Mouse (Mus musculus) 3134 (cell line): ENCODE measurements around the gene Kcna10.

Experiments used
- DNase-seq: peaks from one replicate; pipeline ENCODE4 v3.0.0-alpha.2; 2011; ENCODE audit warnings: low spot score; ENCODE audit not compliant: insufficient read length; ENCODE audit errors: extremely low read depth

The Kcna10 gene

DNA sequence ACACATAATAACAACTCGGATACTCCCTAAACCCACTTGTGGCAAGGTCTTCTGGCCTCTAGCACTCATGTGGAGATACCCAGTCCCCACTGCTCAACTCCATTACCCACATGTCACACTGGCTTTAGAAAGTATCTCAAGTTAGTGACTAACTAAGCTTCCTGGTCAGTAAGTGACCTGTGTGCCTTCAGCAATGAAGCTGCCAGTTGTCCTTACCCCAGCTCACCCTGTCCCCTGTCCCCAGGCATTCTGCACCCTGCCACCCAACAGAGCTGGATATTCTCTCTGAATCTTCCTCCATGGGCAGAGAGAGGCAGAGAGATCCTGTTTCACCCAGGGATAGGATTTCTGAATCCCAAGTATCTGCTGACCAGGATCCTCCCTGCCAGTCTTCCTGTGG is at the start of gene Kcna10:
Gene Kcna10 (plus strand): TSS at position 301 of the 400 bp plus-strand sequence.
- no peak for DNase-seq

DNA sequence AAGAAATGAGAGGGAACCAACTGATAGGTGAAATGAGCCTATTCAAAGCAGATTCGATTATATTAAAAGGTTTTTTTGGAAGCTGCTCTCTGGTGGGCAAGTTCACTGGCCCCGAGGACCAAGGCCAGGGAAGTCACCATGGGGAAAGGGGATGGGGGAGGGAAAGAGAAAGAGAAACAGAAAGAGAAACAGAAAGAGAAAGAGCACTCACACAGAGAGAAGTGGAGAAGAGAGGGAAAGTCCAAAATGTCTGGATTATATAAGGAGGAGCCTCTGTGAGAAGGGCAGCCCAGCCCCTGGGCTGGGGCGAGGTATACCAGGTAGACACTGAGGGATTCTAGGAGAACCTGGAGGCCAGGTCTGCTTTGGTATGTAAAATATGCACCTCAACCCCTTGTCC is 48.4 kb upstream of the Kcna10 start:
- no peak for DNase-seq

DNA sequence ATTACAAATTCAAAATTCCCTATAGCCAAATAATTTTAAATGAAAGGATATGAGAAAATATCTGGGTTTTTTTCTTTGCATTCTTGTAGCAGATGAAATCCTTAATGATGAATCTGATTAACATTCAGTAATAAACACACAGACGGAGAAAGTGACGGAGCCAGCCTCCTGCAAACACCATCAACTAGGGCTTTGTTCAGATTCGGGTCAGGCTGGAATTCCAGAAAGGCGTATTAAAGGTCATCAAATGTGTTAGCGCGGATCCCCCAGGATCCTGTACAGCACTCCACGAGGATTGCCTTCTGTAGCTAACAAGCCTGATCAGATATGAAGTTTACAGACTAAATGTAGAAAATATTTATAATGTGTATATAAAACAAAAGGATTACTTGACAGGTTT is 35.7 kb upstream of the Kcna10 start:
- no peak for DNase-seq

DNA sequence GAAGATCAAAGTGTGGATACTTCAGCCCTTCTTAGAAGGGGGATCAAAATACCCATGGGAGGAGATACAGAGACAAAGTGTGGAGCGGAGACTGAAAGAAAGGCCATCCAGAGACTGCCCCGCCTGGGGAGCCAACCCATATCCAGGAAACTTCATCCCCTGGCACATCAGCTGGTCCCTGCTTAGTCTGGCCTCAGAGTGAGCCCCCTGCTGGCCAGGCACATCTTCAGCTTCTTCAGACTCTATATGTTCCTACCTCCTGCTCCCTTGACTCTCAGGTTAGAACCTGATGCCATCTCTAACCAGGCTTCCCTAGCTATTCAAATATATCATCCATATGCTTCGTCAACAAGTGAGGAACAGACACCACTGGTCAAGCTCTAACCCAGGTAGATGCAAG is 33.9 kb upstream of the Kcna10 start:
- DNase-seq: no peak

DNA sequence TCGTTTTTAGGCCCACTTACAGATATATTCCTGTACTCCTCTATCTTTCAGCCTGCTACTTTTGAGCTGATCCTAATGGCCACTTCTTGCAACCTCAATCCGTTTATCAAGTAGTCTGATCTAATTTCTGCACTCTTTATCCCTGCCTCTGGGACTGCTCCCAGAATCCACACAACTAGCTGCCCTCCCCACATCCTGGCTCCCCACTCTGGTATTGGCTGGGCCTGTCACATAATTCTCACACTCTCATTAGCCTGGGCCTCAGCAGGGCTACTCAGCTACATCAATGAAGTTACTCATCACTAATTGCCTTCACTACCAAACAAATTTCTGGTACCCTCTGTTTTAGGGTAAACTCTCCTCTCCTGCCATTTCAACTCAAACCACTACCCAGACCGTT is 32.4 kb upstream of the Kcna10 start:
- DNase-seq: no peak

DNA sequence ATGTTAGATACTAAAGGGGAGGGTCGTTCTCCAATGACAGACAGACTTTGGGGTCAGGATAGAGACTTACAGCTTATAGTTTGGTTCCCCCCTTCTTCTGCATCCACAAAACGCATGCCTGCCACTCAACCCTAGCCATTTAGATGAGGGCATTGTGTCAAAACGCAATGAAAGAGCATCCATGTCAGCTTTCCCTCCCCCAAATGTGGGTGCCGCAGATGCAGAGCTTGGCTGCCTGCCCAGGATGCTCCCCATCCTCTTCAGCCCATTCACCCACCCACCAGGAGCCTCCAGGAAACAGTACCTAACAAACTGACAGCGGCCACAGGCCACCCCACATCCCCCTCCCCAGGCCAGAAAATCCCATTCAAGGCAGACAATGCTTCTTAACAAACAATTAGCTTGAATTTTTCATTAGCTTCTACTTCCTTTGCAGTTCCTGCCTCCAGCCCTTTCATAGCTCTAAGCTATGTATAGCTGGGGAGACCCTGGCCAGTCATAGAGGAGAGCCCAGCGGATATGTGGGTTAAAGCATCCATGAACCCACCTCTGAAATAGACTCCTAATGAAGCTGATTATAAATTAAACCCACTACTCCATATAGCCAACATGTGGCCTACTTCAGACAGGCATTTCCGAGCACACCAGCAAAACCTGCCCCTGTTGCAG is 31.9 kb upstream of the Kcna10 start:
- no peak for DNase-seq

DNA sequence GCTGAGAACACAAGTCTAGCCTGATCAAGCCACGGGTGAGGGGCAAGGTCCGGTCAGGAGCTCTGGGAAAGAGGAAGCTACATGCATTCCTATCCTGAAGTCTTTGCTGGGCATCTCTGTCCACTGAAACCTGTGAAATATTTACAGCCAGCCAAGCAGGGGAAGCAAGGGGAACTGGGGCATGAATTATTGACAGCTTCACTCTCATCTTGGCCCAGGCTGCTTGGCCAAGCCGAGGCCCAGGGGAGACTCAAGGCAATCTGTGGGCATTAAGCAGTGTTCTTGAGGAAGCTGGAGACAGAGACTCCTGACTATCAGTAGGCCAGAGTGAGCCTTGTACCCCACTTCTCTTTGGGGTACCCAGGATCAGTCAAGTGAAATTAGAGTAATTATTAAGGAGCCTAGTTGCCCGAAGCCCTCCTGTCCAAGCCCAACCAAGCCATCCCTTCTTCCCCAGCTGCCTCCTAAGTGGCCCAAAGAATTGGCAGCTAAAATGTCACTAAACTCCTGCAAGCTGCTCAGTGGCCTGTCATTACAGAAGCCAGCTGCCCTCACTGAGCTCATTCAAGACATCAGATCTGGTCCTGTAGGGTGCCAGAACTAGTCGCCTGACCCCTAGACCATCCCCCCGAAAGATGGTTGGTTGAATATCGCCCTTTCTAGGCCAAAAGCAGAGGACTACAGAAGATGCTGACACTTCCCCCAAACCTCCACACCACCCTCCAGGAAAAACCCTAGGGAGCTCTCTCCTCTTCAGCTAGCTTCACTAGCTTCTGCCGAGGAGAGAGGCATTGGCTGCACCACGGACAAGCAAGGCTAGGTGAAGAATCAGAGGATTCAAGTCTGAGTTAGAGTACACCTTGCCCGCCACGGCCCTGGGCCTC is 28.8 kb upstream of the Kcna10 start:
- no peak for DNase-seq

DNA sequence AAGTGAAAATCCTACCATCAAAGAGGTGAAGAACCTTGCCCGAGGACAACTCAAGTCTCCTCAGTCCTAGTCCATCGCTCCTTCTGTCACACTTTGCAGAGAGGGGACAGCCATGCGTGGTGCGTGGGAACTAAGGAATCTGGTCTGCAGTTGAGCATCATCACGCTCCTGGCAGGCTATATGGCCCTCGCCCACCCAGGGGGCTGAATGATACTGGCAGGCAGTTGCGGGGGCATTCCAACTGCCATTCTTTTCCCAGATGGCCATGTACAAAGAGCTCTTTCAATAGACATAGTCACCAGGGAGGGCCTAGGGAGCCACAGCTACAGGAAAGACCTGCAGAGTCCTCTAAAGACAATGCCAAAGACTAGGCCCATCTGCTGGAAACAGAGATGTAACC is 24.0 kb upstream of the Kcna10 start:
- no peak for DNase-seq

DNA sequence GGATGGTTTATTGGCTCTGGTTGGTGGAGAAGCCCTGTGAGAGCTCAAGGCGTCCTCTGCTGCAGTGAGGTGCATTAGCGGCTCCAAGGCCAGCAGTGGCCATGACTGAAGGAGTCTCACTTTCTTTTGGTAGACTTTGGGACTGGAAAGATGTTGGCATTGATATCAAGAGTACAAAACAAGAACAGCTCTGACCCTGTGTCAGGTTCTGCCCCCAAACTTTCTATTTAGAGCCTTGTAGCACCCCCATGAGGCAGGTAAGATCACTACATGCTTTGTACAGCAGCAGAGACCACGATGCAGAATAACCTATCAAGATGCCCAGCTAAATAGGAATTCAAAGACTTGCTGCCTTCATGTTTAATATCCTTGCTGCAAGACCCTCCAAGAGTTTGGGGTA is 23.4 kb upstream of the Kcna10 start:
- no peak for DNase-seq

DNA sequence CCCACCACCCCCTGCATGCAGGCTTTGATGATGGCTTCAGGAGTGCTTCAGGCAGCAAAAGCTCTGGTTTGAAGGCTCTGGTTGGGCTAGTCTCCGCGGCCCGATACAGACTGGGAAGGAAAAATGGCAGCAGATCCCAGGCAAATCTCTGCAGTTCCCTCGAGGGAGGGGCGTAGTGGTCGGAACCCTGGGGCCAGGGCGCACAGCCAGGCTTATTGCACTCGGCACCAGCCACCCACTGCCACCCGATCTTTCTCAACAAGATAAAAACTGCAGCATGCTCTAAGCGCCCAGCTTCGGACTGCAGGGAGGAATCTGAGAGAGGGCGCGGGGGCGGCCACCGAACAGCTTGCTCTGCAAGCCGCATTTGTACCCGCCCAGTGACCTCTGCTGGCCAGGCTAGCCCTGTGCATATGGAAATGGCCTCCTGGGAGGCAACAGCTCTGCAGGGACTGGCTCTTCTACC is 23.0 kb upstream of the Kcna10 start:
- no peak for DNase-seq

DNA sequence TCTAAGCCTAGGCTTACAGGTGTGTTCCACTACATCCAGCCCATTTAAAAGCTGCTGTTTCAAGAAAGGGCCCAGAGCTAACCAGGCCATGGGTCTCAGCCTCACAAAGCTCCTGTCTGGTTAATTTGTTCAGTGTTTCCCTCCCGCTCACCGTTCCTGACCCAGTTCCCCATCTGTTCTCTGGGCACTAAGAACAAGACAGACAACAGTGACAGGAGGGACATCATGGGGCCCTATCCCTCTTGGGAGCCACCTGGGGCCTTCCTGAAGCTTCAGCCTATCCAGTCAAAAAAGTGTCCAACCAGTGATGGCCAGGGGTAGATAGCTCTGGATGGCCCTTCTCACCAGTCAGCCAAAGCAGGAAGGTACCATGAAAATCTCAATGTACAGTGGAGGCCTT is 20.1 kb upstream of the Kcna10 start:
- no peak for DNase-seq

DNA sequence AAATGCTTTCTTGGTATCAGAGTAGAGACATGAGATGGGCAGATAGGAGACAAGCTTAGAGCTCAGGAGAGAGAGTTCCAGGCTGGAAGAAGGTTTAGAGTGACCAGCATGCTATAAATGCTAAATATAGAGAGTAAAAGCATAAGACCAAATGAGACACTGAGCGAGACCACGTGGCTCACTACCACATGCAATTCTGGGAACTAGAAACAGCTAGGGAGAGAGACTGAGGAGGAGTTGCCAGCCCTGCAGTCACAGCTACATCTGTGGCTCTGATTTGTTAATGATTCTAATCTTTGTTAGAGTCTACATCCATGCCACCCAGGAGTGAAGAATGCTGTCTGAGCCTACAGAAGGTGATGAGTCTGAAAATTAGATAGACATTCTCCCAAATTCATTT is 13.3 kb upstream of the Kcna10 start:
- no peak for DNase-seq

DNA sequence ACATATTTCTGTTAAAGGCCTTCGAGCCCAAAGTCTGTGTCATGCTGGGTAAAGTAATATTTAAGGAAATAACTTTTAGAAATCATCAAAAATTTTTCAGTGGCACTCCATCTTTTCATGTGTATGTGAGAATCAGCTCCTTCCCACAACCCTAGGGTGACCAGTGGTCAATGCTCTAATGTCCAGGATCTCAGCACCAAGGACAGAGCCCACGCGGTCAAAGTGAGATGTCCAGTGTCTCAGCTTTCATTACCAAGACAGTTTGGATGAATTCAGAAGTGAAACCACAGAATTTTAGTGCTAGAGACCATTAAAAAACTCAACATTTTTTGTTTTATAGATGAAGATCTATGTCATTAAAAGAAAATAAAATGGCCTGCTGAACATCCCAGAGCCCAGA is 10.9 kb upstream of the Kcna10 start:
- DNase-seq: no peak

DNA sequence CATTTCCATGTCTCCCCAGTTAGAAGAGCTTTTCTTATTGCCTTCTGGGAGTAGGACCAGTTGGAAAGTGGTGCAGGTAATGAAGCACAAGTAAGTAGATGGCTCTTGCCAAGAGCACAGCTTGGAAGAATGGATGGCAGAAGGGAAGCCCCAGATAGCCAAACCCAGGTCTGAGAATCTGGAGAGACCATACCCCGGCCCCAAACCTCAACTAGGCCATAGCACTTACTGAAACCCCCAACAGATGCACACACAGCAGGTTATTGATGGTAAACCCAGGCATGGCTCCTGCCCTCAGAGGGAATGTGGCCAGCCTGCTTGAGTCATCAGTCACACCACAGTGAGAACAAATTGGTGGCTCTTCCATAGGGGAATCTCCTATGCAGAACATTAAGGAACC is 10.3 kb upstream of the Kcna10 start:
- no peak for DNase-seq

DNA sequence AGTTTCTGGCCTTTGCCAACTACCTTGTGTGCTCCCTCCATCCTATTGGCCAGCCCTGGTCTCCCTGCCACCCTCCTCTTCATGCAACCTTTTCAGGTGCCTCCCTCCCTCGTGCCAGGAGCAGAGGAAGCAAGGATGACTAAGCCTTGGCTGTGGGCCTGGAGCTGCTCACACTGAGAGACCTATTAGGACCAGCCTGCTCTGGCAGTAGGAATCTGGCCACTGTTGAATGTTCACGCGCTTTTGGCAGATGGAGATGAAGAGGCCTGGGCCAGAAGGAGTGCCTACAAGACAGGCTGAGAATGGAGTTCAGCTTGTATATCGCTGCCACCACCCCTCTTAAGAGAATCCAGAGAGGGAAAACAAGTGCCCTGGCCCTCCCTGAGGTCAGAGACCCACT is 7.4 kb upstream of the Kcna10 start:
- no peak for DNase-seq

DNA sequence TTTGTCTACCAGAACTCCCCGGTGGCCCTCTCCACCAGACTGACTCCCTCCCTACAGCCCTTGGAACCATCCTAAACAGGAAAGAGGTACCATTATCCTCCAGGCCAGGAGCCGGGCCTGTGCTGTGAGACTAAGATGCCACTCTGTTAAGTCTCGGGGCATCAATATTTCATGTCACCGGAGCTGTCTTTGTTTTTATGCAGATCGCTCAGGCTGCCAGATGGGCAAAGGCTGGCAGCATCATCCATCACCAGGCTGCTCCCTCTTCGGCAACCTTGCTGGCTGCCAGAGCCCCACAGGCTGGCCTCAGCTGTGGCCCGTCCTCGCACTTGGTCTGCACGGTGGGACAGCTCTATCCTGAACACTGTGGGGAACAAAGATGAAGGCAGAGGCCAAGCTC is 6.4 kb upstream of the Kcna10 start:
- DNase-seq: no peak

DNA sequence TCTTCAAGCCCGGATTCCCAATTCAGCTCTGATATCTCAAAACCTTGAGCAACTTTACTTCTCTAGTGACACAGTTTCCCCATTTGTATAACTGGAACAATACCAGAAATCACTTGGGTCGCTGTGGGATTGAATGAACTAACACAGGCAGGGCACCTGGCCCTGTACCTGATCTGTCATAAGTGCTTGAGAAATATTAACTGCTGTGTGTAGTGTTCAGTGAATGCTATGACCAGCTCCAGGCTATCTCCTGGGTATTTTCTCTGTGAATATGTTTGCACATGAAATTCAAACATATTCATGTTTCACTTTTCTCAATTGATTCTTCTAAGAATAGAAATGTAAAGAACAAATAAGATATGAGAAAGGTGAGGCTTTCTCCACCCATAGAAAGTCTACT is 2.0 kb upstream of the Kcna10 start:
- DNase-seq: no peak

DNA sequence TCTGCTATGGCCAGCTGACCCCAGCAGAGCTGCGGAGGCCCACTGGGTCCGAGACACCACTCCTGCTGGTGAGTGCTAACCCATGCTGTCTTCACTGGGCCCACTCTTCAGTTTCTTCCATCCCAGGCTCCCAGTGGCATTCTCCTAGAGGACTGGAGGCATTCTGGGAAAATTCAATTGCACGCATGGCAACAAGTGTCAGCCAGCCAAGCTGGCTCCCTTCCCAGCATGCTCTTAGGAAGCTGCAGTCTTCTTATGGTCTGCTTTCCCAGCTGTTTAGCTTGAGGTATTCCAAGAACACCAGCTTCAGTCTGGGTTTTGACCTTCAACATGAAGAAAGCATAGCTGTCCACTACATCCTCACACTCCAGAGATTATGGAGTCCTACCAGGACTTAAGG is 322 bp downstream of the Kcna10 start:
- no peak for DNase-seq

DNA sequence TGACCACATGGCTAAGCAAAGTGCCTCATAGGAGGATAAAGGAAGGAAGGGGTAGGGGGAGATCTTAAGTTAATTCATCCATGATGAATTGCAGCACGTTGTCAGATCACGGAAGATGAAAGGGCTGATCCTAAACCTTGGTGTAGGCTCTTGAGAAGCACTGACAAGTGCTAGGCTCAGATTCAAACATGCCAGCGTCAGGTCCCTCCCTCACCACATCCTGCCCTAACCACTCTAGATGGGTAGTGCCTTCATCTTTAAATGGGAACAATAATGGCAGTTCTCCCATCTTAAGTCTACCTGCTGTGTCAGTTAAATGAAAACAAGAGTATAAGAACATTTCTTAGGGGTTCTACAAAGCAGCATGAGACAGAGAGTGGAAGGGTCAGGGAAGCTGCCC is 2.7 kb downstream of the Kcna10 start:
- DNase-seq: no peak

DNA sequence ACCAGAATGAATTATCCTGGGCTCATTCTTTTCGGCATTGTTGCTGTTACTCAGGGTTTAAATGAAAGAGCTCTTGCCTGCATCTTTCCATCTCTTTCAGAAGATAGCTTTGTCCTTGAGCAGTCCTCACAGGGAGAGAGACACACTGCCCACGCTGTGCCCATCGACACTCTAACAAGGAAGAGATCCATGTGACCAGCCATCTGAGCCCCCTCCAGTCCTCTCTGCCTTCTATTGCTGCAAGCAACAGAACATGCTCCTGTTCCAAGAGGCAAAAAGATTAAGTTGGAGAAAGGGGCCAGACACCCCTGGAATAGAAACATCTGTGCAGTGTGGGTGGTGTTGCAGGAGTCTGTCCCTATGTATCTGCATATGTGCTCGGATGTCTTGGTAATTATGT is 4.2 kb downstream of the Kcna10 start:
- DNase-seq: no peak

DNA sequence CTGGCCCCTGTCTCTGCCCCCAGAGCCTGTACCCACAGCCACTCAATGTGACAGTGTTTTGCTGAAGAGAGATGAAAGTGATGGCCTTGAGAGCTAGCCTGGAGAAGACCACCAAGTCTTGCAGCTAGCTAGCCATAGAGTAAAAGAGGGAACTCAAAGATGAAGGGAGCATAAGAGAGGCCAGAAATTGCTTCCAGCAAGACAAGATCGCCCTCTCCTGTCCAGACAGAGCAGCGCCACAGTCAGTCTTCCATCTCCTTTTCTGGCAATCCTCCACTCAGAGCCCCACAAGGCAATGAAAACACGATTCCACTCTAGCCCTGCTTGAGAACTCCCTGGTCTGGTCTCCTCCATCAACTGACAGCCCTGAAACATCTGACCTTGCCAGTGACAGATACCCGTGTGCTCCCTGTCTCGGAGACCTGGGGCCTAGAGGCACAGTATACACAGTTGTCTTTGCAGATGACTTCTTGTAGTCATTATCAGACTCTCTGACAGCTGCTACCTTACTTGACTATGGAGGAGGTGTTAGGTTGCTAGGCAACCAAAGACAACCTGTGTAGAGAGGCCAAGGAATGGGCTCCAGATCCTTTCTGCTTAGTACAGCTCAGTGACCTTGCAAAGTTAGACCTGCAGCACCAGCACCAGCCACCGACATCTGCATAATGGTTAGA is 5.5 kb downstream of the Kcna10 start:
- no peak for DNase-seq
